Mouse (Mus musculus) liver, embryonic 14.5 days (tissue): ENCODE measurements around the gene Tango6.

Experiments
- CTCF ChIP-seq: IDR thresholded peaks from 2 replicates; pipeline ENCODE4 v1.5.1; 2016; ENCODE audit warnings: antibody characterized with exemption, low read depth, control low read depth
- EP300 ChIP-seq: IDR thresholded peaks from 2 replicates; pipeline ENCODE4 v1.6.1; 2016; ENCODE audit warnings: antibody characterized with exemption, low read depth

GRCm38 (mm10) chr8:106818626-106819515 is 136.0 kb downstream of the Tango6 start:
- TF ChIP-seq CTCF (no peak), EP300 (no peak)
